Mouse (Mus musculus): ENCODE measurements around the gene Gm10638.

Gm10638 gene

GRCm38 (mm10) chr8:86741627-86742026, 3.9 kb upstream of the Gm10638 start:
- DNase-seq: no peak

- no peak for DNase-seq
Measured at GRCm38 (mm10) chr8:86742605-86743345, 2.7 kb upstream of the Gm10638 start.

GRCm38 (mm10) chr8:86744313-86745220, 932 bp upstream of the Gm10638 start:
- DNase-seq: peak; percentile 39

GRCm38 (mm10) chr8:86745935-86746441, 489 bp downstream of the Gm10638 start:
- DNase-seq: peak; percentile 93

GRCm38 (mm10) chr8:86746511-86746910, 1.0 kb downstream of the Gm10638 start:
- no peak for DNase-seq

- no peak for DNase-seq
Measured at GRCm38 (mm10) chr8:86749842-86750241, 4.3 kb downstream of the Gm10638 start.

GRCm38 (mm10) chr8:86756948-86757733, 11.6 kb downstream of the Gm10638 start:
- no peak for DNase-seq

GRCm38 (mm10) chr8:86758651-86759050, 13.2 kb downstream of the Gm10638 start:
- DNase-seq: no peak

GRCm38 (mm10) chr8:86759090-86759491, 13.6 kb downstream of the Gm10638 start:
- DNase-seq: no peak

- DNase-seq: no peak
Measured at GRCm38 (mm10) chr8:86760746-86761145, 15.2 kb downstream of the Gm10638 start.

- no peak for DNase-seq
Measured at GRCm38 (mm10) chr8:86762806-86763205, 17.3 kb downstream of the Gm10638 start.

- DNase-seq: no peak
Measured at GRCm38 (mm10) chr8:86765155-86765554, 19.7 kb downstream of the Gm10638 start.

GRCm38 (mm10) chr8:86765669-86766068, 20.2 kb downstream of the Gm10638 start:
- DNase-seq: no peak

- no peak for DNase-seq
Measured at GRCm38 (mm10) chr8:86766548-86767211, 21.2 kb downstream of the Gm10638 start.

GRCm38 (mm10) chr8:86768499-86768898, 23.0 kb downstream of the Gm10638 start:
- DNase-seq: no peak

- no peak for DNase-seq
Measured at GRCm38 (mm10) chr8:86769945-86770715, 24.6 kb downstream of the Gm10638 start.

GRCm38 (mm10) chr8:86779207-86779606, 33.7 kb downstream of the Gm10638 start:
- DNase-seq: no peak

- DNase-seq: no peak
Measured at GRCm38 (mm10) chr8:86781094-86781493, 35.6 kb downstream of the Gm10638 start.

GRCm38 (mm10) chr8:86786498-86786897, 41.0 kb downstream of the Gm10638 start:
- no peak for DNase-seq

- no peak for DNase-seq
Measured at GRCm38 (mm10) chr8:86787891-86788420, 42.5 kb downstream of the Gm10638 start.

- DNase-seq: no peak
Measured at GRCm38 (mm10) chr8:86789576-86789975, 44.1 kb downstream of the Gm10638 start.

Measured in cerebellum, adult 9-10 months (tissue).